Mouse (Mus musculus): Measurements from ENCODE around the gene Pigh. TPM values are rescaled to one million over a fixed set of nuclear protein-coding genes. Genes with fewer than 3 reads are reported as not detected.

Pigh gene
- polyA plus RNA-seq (2017; shearing (Covaris generic)): 10 to 100 TPM; 24.0 to 33.4 (median 31.1) TPM

DNA sequence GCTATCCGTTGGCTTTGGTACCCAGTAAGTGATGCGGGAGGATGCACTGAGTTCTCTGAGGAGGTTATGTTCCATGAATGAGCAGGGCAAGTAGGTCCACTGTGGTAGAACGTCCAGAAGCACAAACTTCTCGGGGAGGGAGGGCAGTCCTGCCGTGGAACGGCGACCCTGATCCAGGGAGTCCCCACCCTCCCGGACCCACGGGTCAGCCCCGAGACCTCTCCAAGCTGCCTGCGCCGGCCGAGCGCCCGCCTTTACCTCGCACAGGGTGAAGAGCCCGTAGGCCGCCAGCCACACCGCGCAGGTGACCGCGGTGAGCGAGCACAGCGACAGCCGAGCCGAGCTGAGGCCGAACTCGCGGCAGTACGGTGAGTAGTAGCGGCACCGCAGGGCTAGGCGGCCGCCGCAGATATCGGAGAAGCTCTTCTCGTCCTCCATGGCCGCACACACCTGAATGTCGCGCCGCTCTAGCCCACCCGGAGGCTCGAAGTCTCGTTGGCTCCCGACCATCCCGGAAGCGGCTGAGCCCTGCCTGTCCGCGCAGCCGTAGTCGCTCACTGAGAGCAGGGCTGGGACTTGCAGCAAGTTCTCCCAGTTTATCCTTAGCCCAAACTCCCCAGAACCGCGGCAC lies at the start of gene Pigh:
Gene Pigh, minus strand, starts transcription at position 470 of the 631 bp plus-strand sequence.
- peak; percentile 95 for ATAC-seq

- no peak for ATAC-seq
Measured at GRCm38 (mm10) chr12:79138999-79139398, 49.5 kb upstream of the Pigh start.

GRCm38 (mm10) chr12:79136949-79137348 lies 47.5 kb upstream of the Pigh start:
- ATAC-seq: no peak

DNA sequence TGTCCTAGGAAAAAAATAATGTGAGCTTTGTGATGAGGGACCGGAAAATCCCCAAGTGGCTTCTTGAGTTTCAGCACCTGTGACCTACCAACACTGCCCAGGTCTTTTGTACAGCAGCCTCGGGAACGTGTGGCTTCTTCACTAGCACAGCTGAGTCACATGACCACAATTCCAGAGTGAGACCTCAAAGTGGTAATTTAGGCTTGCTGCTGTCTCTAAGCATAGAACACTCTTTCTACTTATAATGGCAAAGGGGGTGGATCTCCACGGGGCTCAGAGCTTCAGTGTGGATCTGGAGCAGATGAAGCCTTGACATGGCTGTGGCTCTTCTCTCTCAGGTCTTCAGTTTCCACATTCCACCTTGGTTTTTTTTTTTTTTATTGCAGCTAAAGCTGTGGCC lies 45.7 kb upstream of the Pigh start:
- ATAC-seq: no peak

DNA sequence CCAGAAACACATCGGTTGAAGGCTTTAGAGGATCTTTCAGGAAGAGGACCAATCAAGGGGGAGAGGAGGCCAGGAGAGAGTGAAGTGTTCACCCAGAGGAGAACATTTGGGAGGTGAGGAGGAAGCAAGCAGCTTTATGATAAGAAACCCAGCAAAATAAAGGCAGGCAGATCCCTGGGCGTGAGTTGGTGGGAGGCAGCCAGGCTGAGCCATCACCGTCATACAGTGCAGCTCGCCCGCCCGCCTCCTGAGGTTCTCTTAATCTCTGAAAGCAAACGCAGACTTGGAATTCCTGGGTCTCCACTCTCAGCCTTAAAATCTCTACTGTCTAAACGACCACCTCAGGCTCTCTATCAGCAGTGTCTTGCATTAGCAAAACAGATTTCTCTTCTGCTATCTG lies 45.2 kb upstream of the Pigh start:
- ATAC-seq: no peak

- ATAC-seq: no peak
Measured at GRCm38 (mm10) chr12:79131706-79132460, 42.4 kb upstream of the Pigh start.

GRCm38 (mm10) chr12:79131178-79131675 lies 41.8 kb upstream of the Pigh start:
- no peak for ATAC-seq

- ATAC-seq: peak; percentile 99
Measured at GRCm38 (mm10) chr12:79130299-79131177, 41.1 kb upstream of the Pigh start, which contains the start of gene Arg2. Gene Arg2 (plus strand): TSS chr12:79130777.

DNA sequence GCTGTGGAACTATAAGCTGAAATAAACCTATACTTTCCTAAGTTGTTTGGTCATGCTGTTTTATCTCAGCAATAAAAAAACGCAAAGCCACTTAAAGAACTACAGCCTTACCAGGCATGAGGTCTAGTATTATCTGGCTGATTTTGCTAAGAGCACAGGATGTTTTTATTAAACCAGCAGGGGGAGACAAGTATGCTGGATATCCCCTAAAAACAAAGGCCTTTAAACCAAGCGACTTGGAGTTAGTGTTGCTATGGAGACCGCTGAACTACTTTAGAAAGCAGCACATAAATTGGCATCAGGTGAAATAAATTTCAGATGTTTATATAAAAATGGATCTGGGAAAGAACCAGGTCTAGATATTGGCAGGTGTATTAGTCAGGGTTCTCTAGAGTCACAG lies 33.4 kb upstream of the Pigh start:
- ATAC-seq: no peak

DNA sequence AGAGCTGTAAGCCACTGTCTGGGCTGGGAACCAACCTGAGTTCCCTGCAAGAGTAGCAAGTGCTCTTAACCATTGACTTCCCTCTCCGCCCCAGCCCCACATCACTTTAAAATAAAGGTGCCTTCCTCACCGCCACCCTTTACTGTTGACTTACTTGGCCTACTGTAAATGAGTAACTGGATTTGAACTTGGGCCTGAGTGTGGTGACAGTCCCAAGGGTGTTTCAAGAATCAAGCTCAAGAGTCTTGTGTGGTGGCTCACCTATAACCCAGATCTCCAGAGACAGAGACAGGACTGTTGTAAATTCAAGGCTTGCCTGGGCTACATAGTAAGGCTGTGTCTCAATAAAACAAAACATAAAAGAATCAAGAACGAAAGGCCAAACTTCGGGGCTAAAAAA lies 29.5 kb upstream of the Pigh start:
- no peak for ATAC-seq

GRCm38 (mm10) chr12:79105312-79105711 lies 15.9 kb upstream of the Pigh start:
- ATAC-seq: no peak

DNA sequence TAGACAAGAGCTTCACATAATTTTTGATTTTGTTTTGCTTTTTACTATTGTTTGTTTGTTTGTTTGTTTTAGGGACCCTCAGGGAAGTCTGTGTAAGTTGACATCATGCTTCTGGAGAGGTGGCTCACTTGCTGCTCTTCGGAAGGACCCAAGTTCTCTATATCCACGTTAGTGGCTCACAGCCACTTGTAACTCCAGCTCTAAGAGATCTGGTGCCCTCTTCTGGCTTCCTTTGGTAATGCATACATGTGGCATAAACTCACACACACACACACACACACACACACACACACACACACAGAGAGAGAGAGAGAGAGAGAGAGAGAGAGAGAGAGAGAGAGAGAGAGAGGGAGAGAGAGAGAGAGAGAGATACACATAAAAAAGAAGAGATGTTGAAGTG lies 15.1 kb upstream of the Pigh start:
- no peak for ATAC-seq

GRCm38 (mm10) chr12:79103773-79104172 lies 14.3 kb upstream of the Pigh start:
- no peak for ATAC-seq

DNA sequence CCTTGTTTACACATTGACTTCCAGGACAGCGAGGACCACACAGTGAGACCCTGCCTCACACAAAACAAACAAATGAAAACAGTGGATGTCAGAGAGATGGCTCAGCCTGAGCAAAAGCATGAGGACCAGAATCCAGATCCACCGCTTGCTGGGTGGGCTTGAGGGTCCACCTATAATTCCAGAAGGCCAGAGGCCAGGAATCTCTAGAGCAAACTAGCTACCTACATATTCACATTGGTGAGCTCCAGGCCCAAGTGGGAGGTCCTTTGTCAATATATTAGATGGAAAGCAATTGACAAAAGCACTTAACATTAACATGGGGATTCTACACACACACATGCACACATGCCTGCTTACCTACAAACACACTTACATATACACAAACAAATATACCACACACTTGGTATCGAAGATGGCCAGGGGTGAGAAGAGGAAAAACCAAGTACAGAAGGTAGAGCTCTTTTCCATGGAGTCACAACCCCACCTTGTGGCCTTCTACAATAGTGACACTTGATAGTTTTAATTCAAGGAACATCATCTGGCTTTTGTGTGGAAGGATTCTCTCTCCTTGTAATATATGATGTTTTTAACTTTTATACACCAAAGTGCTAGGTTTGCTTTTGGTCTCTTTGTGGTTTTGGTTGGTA lies 7.8 kb upstream of the Pigh start:
- ATAC-seq: peak; percentile 60

- peak; percentile 45 for ATAC-seq
Measured at GRCm38 (mm10) chr12:79092569-79092968, 3.1 kb upstream of the Pigh start.

DNA sequence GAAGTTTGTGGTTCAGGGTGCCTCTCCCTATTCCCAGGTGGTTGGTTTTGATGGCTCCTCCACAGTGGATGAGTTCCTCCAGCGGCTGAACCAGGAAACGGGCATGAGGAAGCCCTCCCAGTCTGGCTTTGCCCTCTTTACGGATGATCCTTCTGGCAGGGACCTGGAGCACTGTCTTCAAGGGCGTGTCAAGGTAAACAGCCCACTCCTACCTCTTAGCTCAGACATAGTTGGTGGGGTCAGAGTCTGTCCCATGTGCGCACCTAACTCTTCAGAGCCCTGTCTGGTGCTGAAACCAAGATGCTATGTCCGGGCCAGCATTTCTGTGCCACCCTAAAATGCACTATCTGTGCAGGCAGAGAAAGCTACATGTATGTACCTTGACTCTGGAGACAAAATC lies 16.1 kb downstream of the Pigh start:
- ATAC-seq: no peak

DNA sequence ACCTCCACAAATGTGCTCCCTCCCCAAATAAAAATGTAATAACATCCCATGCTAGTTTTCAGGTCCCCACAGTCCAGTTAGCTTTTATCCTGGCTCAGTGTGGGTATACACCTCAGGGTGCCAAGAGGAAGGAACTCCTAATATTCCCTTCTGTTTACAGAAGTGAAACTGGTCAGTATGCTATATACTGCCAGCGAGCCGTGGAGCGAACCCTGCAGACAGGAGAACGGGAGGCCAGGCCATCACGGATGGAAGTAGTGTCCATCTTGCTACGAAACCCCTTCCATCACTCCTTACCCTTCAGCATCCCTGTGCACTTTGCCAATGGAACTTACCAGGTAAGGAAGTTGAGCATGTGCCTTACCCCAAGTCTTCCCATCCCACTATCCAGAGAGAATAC lies 16.9 kb downstream of the Pigh start:
- ATAC-seq: no peak

DNA sequence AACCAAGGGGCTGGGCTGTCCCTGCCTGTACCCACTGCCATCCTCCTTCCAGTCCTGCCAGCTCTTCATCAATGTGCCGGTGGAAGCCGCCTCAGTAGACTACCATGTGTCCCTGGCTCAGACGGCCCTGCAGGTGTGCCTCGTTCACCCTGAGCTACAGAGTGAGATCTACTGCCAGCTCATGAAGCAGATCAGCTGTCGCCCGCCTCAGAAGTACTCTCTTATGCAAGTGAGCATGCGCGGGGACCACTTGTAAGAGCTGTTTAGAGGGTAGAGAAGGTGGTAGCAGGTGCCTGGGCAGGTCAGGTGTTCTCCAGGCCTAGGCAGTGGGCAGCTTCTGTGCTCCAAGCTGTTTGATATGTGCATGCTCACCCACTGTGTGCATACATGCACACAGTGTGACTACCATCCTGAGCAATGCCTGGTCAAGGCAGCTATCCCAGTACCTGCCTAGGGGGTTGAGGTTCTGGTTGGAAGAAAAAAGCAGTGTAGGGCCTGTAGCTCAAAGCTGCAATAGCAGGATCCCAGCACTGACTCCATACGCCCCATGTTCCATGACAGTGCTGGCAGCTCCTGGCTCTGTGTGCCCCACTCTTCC lies 18.6 kb downstream of the Pigh start:
- ATAC-seq: no peak

GRCm38 (mm10) chr12:79069916-79070315 lies 19.5 kb downstream of the Pigh start:
- no peak for ATAC-seq

- ATAC-seq: no peak
Measured at GRCm38 (mm10) chr12:79069187-79069608, 20.3 kb downstream of the Pigh start.

DNA sequence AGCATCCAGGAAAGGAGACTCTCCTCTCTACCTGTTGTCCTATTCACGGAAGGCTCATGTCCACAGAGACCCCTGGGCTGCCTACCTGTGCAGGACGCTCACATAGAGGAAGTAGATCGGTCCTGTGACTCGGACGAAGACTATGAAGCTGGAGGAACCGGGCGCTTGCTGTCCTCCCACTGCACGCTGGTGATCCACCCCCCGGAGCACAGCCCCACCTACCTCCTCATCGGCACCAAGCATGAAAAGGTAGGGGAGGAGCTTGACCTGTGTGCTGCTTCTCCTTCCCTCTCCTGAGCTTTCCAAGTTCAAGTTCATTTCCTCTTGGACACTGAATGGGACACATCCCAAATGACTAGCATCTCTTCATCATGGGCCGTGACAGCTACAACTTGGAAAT lies 21.1 kb downstream of the Pigh start:
- ATAC-seq: no peak

- no peak for ATAC-seq
Measured at GRCm38 (mm10) chr12:79067526-79067925, 21.9 kb downstream of the Pigh start.

All from inflammation-experienced regulatory T-cells, adult 6 months (primary cell).